Mouse (Mus musculus): ENCODE results near the gene Apol9a. TPM values are rescaled to one million over a fixed set of nuclear protein-coding genes. Genes with fewer than 3 reads are reported as not detected.

Apol9a gene
- total RNA-seq, 2 experiments from 2014 or later = 1.7 to 2.0 TPM

Other genes with a start within 250 kb of the Apol9a start
- 10 to 100 TPM; 54.4 to 64.7 TPM for gene Rbfox2, start 104.1 kb downstream of the Apol9a start, total RNA-seq (2021)
- gene Apol7a, start 12.0 kb downstream of the Apol9a start, total RNA-seq (2021) = not detected
- gene Apol7b, start 36.4 kb upstream of the Apol9a start, total RNA-seq (2021) = not detected
- under 1 TPM in 1 of 2 experiments, not detected in 1; 0.10 TPM for gene Apol10a, start 65.9 kb upstream of the Apol9a start, total RNA-seq (2021)
- not detected for gene Apol11a, start 97.1 kb upstream of the Apol9a start, total RNA-seq (2021)
- gene Apol7c, start 122.2 kb upstream of the Apol9a start, total RNA-seq (2021) = not detected
- gene 1700025B11Rik, start 150.8 kb upstream of the Apol9a start, total RNA-seq (2021) = not detected
- under 1 TPM; 0.20 to 0.26 TPM for gene Apol10b, start 185.0 kb upstream of the Apol9a start, total RNA-seq (2021)
- not detected for gene Gm36245, start 188.1 kb upstream of the Apol9a start, total RNA-seq (2021)
- gene Apol11b, start 232.2 kb upstream of the Apol9a start, total RNA-seq (2021) = under 1 TPM; 0.33 to 0.83 TPM

All from adrenal gland, postnatal 36 days (tissue).